Mouse (Mus musculus) hindbrain, embryonic 16.5 days (tissue): Measurements from ENCODE around the gene Ndufaf7. TPM values are rescaled to one million over a fixed set of nuclear protein-coding genes. Genes with fewer than 3 reads are reported as not detected.

Experiments used
- ATAC-seq: fragments of 200-750 bp; cut with Nextera tagmentation; 2 replicates; pipeline ENCODE4 v1.8.0; 2017; ENCODE audit warnings: moderate TSS enrichment, moderate library complexity
- H3K27ac ChIP-seq: fragments of 300-500 bp; sonication (generic); 2 replicates; pipeline ENCODE4 v1.5.1; 2014; ENCODE audit warnings: low read depth, mild to moderate bottlenecking, control low read depth, low read length, moderate library complexity
- H3K27me3 ChIP-seq: fragments of 300-500 bp; sonication (generic); replicated peaks from 2 replicates; pipeline ENCODE4 v1.6.1; 2014; ENCODE audit warnings: low read length; ENCODE audit not compliant: control insufficient read depth, insufficient read depth
- H3K36me3 ChIP-seq: fragments of 300-500 bp; sonication (generic); 2 replicates; pipeline ENCODE4 v1.6.1; 2014; ENCODE audit warnings: mild to moderate bottlenecking, low read length, moderate library complexity, mixed read lengths; ENCODE audit not compliant: control insufficient read depth, insufficient read depth
- H3K4me1 ChIP-seq: fragments of 300-500 bp; sonication (generic); 2 replicates; pipeline ENCODE4 v1.6.1; 2014; ENCODE audit warnings: low read depth, low read length; ENCODE audit not compliant: control insufficient read depth, insufficient read depth
- H3K4me2 ChIP-seq: fragments of 300-500 bp; sonication (generic); 2 replicates; pipeline ENCODE4 v1.6.1; 2014; ENCODE audit warnings: mild to moderate bottlenecking, low read length, control low read depth, moderate library complexity
- H3K4me3 ChIP-seq: fragments of 300-500 bp; sonication (generic); 2 replicates; pipeline ENCODE4 v1.5.1; 2014; ENCODE audit warnings: mild to moderate bottlenecking, low read length, control low read depth, moderate library complexity
- H3K9ac ChIP-seq: fragments of 300-500 bp; sonication (generic); 2 replicates; pipeline ENCODE4 v1.6.1; 2014; ENCODE audit warnings: low read depth, mild to moderate bottlenecking, control low read depth, low read length, moderate library complexity
- H3K9me3 ChIP-seq: fragments of 300-500 bp; sonication (generic); 2 replicates; pipeline ENCODE4 v1.6.1; 2014; ENCODE audit warnings: mild to moderate bottlenecking, low read length, moderate library complexity; ENCODE audit not compliant: control insufficient read depth
- WGBS: fragments of 180-500 bp; shearing (Covaris S2); extraction: QIAGEN DNeasy Blood & Tissue Kit; methylation state at CpG from one replicate; pipeline ENCODE4 v1.1.7; 2014; 5-methylcytosine and 5-hydroxymethylcytosine counted together
- polyA plus RNA-seq: library from polyadenylated mRNA; unstranded; fragments of >200 nt; fragmentation: Nextera tagmentation; extraction: Ambion mirVana; gene quantifications from 2 replicates; pipeline ENCODE4 v1.2.1, GENCODE M21; 2015

Gene Ndufaf7
- polyA plus RNA-seq, 1 experiment from 2014 or later = 65.9 TPM

DNA sequence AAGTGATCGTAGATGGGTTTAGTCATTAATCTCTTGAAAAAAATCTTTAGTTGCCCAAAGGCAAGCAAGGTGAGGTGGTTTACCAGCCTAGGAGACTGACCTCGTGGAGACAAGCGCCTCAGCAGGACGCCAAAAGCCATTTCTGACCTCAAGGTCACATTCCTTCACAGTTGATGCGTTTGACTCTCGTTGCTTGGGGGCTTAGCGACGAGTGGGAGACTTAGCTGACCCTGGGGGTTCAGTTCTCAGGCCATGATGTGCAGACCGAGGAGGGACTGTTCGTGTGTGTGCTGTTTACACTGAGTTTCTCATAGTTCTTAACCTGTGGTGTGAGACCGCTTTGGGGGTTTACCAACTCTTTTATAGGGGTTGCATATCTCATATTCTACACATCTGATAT is 5.6 kb downstream of the Ndufaf7 start:
- H3K36me3 ChIP-seq = peaks cover 18% of the 10 kb centered on the region
- 58% methylated on average over 11 of the region's 11 CpGs for WGBS

DNA sequence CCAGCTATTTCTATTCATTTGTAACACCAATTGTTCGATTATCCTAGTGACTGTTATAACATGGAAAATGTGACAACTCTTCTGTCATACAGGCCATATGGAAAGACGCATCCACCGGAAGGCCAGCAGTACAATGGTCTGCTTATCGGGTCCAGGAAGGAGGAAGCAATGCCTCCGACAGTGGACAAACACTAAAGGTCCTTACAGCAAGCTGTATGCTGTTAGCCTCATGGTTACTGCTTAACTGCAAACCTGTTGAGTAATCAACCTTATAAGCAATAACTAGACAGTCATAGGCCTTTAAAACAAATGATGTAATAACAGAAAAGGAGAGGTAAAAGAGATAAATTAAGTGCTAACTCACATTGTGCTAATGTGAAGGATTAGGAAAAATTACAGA is 14.3 kb downstream of the Ndufaf7 start:
- no peaks in the 10 kb centered on the region for H3K9me3 ChIP-seq
- WGBS = 93% methylated on average over 5 of the region's 5 CpGs
- no peak for ATAC-seq
- H3K9ac ChIP-seq = no peak overlapping the region
- H3K27me3 ChIP-seq = no peaks in the 10 kb centered on the region
- peaks cover 16% of the 10 kb centered on the region for H3K36me3 ChIP-seq
- no peak overlapping the region for H3K27ac ChIP-seq
- no peak overlapping the region for H3K4me2 ChIP-seq
- H3K4me3 ChIP-seq = no peak overlapping the region
- no peaks in the 10 kb centered on the region for H3K4me1 ChIP-seq

More for the DNA sequence above, 5.6 kb downstream of the Ndufaf7 start:
- H3K27me3 ChIP-seq = no peaks in the 10 kb centered on the region
- H3K4me3 ChIP-seq = no peak overlapping the region
- no peak overlapping the region for H3K9ac ChIP-seq
- no peak overlapping the region for H3K27ac ChIP-seq
- no peaks in the 10 kb centered on the region for H3K9me3 ChIP-seq
- no peak for ATAC-seq
- H3K4me2 ChIP-seq = no peak overlapping the region
- H3K4me1 ChIP-seq = peaks cover 4% of the 10 kb centered on the region

DNA sequence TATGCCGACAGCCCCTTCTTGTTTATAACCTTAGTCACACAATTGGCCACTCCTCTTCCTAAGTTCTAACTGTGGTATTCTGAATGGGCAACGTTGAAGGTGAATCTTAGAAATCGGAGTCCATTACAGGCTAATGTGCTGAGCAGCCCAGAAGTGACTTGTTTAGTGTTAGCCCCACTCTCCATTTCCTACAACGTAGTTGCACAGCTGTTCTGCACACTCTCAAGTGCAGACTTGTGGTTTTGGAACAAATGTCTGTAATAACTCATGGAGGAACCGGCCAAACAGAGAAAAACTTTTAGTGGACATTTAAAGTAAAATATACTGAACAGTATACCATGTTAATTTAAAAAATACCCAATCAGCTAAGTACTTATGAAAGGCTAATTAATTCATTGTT is 15.1 kb downstream of the Ndufaf7 start:
- Histone ChIP-seq H3K27me3 (no peaks in the 10 kb centered on the region), H3K4me3 (no peak overlapping the region), H3K9ac (no peak overlapping the region), H3K27ac (no peak overlapping the region), H3K9me3 (no peaks in the 10 kb centered on the region), H3K4me2 (no peak overlapping the region), H3K36me3 (peaks cover 14% of the 10 kb centered on the region), H3K4me1 (no peaks in the 10 kb centered on the region)
- 95% methylated on average over 5 of the region's 5 CpGs for WGBS
- no peak for ATAC-seq

DNA sequence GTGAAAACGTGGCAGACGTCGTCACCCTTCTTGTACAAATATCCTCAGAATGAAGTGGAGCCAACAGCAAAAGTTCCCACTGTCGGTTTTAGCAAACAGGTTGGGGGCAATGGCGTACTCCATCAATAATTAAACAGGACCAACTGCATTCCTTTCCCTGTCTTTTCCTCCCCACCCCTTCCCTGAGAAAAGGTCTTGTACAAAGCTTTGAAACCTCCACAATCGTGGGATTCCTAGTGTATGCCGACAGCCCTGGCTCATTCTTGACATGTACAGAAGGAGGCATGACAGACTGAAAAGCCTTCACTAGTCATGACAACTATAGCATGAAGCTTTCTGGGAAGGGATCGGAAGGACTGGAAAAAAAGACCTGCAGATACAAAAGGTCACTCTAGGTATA is 16.3 kb downstream of the Ndufaf7 start:
- peaks cover 10% of the 10 kb centered on the region for H3K36me3 ChIP-seq
- 95% methylated on average over 8 of the region's 8 CpGs for WGBS

DNA sequence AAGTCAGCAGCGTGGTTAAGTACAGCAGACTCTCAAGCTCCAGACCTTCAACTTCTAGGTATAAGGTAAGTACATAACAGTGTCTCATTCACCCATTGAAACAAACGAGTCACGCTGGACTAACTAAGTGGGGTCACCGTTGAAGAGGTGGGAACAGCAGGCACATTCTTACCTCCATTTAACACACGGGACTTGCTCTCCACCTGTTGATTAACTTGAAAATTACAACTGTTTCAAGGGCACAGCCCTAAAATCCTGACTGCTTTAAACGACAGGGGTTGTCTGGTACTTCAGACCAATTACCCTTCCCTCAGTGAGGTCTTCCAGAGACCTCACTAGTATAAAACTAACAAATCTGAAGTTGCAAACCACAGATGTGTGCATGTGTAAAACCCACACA is 22.5 kb downstream of the Ndufaf7 start:
- 88% methylated on average over 6 of the region's 6 CpGs for WGBS
- Histone ChIP-seq H3K4me3 (no peak overlapping the region), H3K4me1 (no peaks in the 10 kb centered on the region), H3K4me2 (no peak overlapping the region), H3K36me3 (peaks cover 5% of the 10 kb centered on the region; the same call in 1 of the 2 replicates), H3K9ac (no peak overlapping the region), H3K27ac (no peak overlapping the region), H3K27me3 (no peaks in the 10 kb centered on the region), H3K9me3 (no peaks in the 10 kb centered on the region)
- ATAC-seq = no peak

More for the DNA sequence above, 16.3 kb downstream of the Ndufaf7 start:
- Histone ChIP-seq H3K4me3 (no peak overlapping the region), H3K27me3 (no peaks in the 10 kb centered on the region), H3K4me2 (no peak overlapping the region), H3K4me1 (no peaks in the 10 kb centered on the region), H3K9me3 (no peaks in the 10 kb centered on the region), H3K9ac (no peak overlapping the region), H3K27ac (no peak overlapping the region)
- ATAC-seq = no peak

DNA sequence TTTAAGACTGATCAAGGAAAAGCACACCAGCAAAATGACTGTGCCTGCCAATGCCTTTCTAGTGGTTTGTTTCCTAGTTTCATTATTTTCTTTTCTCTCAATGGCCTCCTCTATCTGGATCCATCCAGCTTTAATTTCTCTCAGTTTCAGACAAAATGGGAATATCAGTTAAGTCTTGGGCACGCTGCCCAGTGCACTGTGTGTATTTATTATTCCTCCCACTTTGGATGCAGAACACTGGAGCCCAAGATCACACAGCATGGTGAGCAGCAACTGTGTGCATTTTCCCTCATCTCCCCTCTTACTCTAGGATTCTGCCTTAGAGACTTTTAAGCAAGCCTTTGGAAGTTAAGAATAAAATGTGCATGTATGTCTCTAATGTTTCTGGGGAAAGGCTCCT is 27.5 kb downstream of the Ndufaf7 start:
- H3K4me2 ChIP-seq = no peak overlapping the region
- no peak overlapping the region for H3K27ac ChIP-seq
- H3K9ac ChIP-seq = no peak overlapping the region
- no peaks in the 10 kb centered on the region for H3K4me1 ChIP-seq
- WGBS = 72% methylated on average over 1 of the region's 1 CpGs
- no peak overlapping the region for H3K4me3 ChIP-seq
- peak; percentile 60; the same call in 1 of the 2 replicates for ATAC-seq
- H3K36me3 ChIP-seq = peaks cover 5% of the 10 kb centered on the region; the same call in 1 of the 2 replicates
- no peaks in the 10 kb centered on the region for H3K9me3 ChIP-seq
- no peaks in the 10 kb centered on the region for H3K27me3 ChIP-seq

DNA sequence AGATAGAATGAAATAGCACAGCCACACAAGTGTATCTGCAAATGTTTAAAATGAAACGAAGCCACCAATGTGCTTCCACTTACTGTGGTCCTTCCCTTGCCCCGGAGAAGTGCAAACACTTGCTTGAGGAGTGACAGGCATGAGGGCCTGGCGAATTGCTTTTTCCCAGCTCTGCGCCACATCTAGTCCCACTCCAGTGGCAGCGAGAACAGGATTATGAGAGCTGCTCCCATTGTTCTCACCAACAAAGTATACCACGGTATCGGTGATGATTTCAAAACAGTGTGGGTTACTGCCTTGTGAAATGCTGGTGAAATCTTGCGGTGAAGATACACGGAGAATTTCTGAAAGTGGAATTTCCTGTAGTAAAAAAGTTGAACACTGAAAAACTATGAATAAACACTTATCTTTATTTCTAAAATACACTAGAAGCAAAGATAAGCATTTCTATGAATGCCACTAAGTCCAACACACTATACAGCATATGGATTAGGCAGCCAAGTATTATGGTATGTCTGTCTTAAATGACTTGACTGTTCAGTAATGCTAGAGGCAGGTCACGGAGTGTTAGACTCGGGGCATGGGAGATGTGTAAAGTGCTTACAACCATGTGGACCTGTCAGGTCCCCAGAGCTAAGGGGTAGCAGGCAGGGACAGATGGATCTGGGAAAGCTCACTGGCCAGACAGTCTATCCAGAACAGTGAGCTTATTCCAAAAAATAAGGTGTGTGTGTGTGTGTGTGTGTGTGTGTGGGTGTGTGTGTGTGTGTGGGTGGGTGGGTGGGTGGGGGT is 29.4 kb downstream of the Ndufaf7 start:
- Histone ChIP-seq H3K27me3 (no peaks in the 10 kb centered on the region), H3K36me3 (0 out of 2 replicates have a peak, but pooled peaks cover 3% of the 10 kb centered on the region), H3K9ac (no peak overlapping the region), H3K4me1 (no peaks in the 10 kb centered on the region), H3K4me3 (no peak overlapping the region), H3K4me2 (no peak overlapping the region), H3K9me3 (no peaks in the 10 kb centered on the region), H3K27ac (no peak overlapping the region)
- ATAC-seq = no peak
- WGBS = 95% methylated on average over 11 of the region's 11 CpGs

DNA sequence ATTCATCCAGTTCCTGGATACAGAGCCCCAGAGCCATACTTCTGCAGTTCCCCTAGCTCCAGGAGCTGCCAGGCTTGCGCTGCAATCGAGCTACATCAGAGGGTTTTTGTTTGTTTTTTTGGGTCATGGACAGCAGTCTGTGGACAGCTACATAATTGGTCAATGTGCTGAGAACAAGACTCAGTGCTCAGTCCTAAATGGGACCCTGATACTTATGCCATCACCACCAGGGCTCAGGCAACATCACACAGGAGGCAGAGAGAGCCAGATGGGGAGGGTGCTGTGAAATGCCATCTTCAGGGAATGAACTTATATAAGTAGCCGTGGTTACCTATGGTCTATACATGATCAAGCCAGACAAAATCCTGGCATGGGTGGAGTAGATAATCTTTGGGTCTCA is 31.6 kb downstream of the Ndufaf7 start:
- 83% methylated on average over 3 of the region's 3 CpGs for WGBS
- no peak overlapping the region for H3K4me2 ChIP-seq
- no peak overlapping the region for H3K27ac ChIP-seq
- no peaks in the 10 kb centered on the region for H3K9me3 ChIP-seq
- H3K4me1 ChIP-seq = no peaks in the 10 kb centered on the region
- H3K4me3 ChIP-seq = no peak overlapping the region
- 0 out of 2 replicates have a peak, but pooled peaks cover 3% of the 10 kb centered on the region for H3K36me3 ChIP-seq
- no peaks in the 10 kb centered on the region for H3K27me3 ChIP-seq
- no peak overlapping the region for H3K9ac ChIP-seq
- no peak for ATAC-seq

DNA sequence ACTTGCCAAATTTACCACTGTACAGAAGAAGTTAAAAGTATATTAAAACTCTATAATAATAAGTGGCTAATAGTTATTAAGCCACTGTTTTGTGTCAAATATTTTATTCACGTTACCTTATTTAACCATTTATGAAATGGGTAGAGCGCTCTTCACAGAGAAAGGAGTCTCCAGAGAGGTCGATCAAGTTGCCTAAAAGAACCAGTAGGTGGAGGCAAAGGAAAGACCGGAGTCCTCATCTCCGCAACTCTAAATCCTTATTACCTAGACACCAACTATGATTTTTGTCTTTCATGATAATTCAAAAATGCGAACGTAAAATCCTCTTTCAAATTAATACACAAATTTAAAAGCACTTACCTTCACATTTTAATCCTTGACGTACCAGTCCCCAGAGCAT is 46.2 kb downstream of the Ndufaf7 start:
- Histone ChIP-seq H3K9ac (no peak overlapping the region), H3K27ac (no peak overlapping the region), H3K4me3 (no peak overlapping the region), H3K4me1 (no peaks in the 10 kb centered on the region), H3K4me2 (no peak overlapping the region), H3K27me3 (no peaks in the 10 kb centered on the region), H3K9me3 (no peaks in the 10 kb centered on the region), H3K36me3 (0 out of 2 replicates have a peak, but pooled peaks cover 3% of the 10 kb centered on the region)
- ATAC-seq = no peak
- WGBS = 93% methylated on average over 8 of the region's 8 CpGs
